Mouse (Mus musculus): Measurements from ENCODE around the gene Mrpl38.
A peak's percentile ranks its signal among the peaks of the same experiment; 100 is the strongest.
"Not testable (repeated sequence)": the region's sequence is repeated elsewhere in the genome, so short reads cannot be mapped to it uniquely, and the experiment has no call there.

The Mrpl38 gene

GRCm38 (mm10) chr11:116143468-116143867, 4.8 kb upstream of the Mrpl38 start:
- no peak for DNase-seq

DNA sequence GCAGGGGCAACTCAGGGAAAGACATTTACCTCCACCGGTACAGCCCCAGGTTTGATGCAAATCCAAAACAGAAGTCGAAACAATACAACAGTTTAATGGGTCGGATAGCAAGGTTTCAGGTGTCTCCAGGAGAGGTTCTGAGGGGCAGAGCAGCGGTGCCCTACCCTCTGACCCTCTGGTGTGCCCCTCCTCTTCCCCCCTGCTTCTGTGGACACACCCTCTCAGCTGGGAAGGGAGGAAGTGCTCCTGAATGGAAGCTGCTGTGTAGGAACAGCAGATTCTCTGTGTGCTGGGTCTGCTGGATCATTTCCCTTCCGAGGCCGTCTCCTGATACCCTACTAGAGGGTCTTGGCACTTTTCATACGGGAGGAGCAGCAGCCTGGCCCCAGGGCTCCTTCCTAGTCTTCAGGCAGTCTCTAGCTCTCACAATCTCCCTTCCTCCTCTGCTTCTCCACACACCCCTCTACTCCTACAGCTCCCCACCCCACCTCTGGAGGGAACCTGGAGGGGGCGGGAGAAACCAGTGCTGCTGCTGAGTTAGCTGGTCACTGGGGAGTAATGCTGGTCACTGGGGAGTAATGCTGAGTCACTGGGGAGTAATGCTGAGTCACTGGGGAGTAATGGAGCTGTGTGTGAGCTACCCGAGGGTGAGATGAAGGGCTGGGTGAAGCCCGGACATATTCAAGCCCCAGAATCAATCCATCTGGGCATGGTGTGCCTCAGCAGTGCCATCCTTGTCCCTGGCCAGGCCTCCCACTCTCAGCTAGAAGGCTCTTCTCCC, 3.7 kb upstream of the Mrpl38 start:
- DNase-seq, result no peak

GRCm38 (mm10) chr11:116138096-116138467, 586 bp downstream of the Mrpl38 start:
- no peak for DNase-seq

- DNase-seq, result no peak
These were observed 4.5 kb downstream of the Mrpl38 start for GRCm38 (mm10) chr11:116134171-116134570.

DNA sequence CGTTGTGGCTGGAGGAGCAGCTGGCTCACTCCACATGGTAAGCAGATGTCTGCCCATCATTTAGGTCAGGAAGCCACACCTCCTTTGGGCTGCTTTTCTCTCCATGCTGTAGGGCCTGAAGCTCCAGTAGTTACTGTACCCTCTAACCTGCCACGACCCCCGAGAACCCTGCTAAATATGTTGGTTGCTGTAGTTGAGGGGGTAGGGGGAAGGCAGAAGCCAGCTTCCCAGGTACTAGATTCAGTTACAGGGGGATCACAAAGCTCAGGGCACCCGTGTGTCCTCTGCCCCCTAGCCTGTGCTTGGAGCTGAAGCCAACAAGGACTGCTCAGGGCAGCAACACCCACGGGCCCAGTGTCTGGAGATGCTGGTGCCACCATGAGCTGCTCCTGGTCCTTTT, 5.2 kb downstream of the Mrpl38 start:
- no peak for DNase-seq

DNA sequence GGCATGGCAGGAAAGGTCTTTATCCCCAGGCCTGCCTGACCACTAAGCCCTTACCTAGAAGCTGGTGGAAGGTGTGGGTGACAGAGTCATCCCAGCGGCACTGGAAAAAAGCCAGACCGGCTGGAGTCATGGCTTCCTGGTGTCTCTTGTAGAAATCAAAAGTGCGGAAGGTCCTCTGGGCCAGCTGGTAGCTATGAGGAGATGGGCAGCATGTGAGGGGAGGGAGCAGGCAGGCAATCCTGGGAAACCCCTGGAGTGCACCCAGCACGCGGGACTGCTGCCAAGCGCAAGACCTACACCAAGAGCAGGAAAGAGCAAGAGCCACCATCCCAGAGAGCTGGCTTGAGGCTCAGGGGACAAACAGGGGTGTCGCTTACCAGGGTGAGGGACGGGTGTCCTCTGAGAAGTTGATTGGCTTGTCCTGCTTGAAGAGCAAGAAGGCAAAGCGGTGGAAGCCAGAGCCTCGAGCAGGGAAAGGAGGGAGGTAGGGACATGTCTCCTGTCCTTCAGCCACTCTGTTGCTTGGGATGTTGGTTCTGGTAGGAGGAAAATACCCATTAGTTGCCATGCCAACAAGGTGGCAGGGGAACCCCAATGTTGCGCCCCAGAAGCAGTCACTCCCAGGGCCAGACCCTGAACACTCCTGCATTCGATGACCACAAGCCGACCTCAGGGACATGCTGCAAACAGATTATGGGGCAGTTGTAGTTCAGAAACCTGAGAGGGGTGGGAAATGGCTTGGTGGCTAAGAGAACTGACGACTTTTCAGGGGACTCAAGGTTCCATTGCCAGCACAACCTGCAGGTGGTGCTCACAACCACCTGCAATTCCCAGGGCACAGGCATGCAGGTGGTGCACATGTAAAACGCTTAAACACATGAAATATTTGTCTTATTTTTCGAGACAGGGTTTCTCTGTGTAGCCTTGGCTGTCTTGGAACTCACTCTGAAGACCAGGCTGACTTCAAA, 6.0 kb downstream of the Mrpl38 start:
- DNase-seq, result peak; percentile 14 to 34

GRCm38 (mm10) chr11:116131349-116132170, 7.1 kb downstream of the Mrpl38 start:
- no peak for DNase-seq

GRCm38 (mm10) chr11:116130488-116131205, 8.0 kb downstream of the Mrpl38 start, which contains the start of gene Trim65:
TSS of gene Trim65 (minus strand) at chr11:116131128.
- peak; percentile 93 to 96 for DNase-seq

GRCm38 (mm10) chr11:116129993-116130487, 8.6 kb downstream of the Mrpl38 start:
- no peak for DNase-seq

GRCm38 (mm10) chr11:116129091-116129790, 9.4 kb downstream of the Mrpl38 start:
- DNase-seq, result no peak

- peak; percentile 34 to 46 for DNase-seq
These were observed 10.7 kb downstream of the Mrpl38 start for GRCm38 (mm10) chr11:116127986-116128385.

GRCm38 (mm10) chr11:116127156-116127980, 11.3 kb downstream of the Mrpl38 start, which contains the start of gene Trim47:
TSS of gene Trim47 (minus strand) at chr11:116127210.
- peak; percentile 94 to 96 for DNase-seq

- no peak for DNase-seq
These were observed 12.4 kb downstream of the Mrpl38 start for GRCm38 (mm10) chr11:116126261-116126660.

DNA sequence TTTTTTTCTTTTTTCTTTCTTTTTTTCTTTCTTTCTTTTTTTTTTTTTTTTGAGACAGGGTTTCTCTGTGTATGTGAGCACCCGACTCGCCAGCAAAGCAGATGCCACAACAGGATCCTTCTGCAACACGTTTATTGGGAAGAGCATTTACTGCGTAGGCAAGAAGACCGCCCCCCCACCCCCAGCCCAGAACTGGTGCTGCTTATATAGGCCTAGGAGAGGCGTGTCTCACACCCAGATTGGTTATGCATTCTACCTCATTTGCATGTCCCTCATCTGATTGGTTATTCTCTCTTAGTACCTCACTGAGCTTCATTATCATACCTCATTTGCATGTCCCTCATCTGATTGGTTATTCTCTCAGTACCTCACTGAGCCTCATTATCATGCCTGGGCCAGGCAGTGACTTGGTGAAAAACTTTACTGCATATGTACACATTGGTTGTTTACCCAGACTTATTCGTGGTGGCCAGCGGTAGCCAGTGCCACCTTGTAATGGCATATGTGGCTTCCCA, 16.9 kb downstream of the Mrpl38 start:
- not testable (repeated sequence) for DNase-seq

GRCm38 (mm10) chr11:116117819-116118218, 20.8 kb downstream of the Mrpl38 start:
- peak; percentile 49 to 54 for DNase-seq

DNA sequence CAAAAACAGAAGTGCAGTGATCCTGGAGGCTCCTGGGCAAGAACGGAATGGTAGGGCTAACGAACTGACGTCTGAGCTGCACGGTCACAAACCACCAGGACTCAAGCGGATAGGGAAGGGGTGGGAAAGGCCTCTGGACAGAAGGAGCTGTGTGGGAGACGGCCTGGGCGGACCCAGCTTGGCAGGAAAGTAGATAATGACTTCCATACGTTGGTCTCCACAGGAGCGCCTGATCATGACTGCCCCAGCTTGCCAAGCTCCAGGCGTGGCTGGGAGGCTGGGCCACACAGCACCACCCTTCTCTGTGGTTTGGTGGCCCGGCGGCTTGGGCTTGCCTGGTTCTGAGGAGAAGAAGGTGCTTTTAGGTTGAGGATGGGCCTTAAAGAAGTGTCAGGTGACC, 21.4 kb downstream of the Mrpl38 start:
- DNase-seq, result no peak

- peak; percentile 45 to 59 for DNase-seq
These were observed 27.0 kb downstream of the Mrpl38 start for GRCm38 (mm10) chr11:116111611-116112203.

GRCm38 (mm10) chr11:116111067-116111466, 27.6 kb downstream of the Mrpl38 start:
- no peak for DNase-seq

GRCm38 (mm10) chr11:116110540-116110939, 28.1 kb downstream of the Mrpl38 start:
- no peak for DNase-seq

Measured in kidney, postnatal 4 days (tissue).